Mouse (Mus musculus) E14TG2a.4 (cell line): ENCODE data around the gene Dnajb1.

Experiments
- CTCF ChIP-seq: conservative IDR thresholded peaks from 2 replicates; pipeline ENCODE4 v1.5.1; 2014; ENCODE audit warnings: low read length
- POU5F1 ChIP-seq: IDR thresholded peaks from 2 replicates; pipeline ENCODE4 v1.6.1; 2014; ENCODE audit warnings: low read length, borderline replicate concordance

DNA sequence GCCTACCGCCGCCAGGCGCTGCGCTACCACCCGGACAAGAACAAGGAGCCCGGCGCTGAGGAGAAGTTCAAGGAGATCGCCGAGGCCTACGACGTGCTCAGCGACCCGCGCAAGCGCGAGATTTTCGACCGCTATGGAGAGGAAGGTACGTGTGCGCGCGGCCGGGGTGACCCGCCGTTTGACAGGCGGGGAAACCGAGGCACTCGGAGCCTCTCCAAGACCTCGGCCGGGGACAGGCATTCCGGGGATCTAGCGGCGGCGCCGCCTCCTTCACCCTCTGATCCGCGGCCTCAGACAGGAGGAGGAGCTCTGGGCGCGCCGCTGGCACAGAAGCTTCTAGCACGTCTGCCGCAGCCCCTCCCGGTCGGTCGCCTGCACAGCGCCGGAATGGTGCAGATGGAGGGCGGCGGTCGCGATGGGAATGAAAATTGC, 421 bp downstream of the Dnajb1 start:
- no peak for TF ChIP-seq CTCF
- no peak for TF ChIP-seq POU5F1
